Mouse (Mus musculus) lung, adult 18-20 months (tissue): ENCODE measurements around the gene Fryl.
"Not testable (repeated sequence)": the region's sequence is repeated elsewhere in the genome, so short reads cannot be mapped to it uniquely, and the experiment has no call there.

Experiments used
- DNase-seq, 2 experiments: peaks; one replicate each; pipeline ENCODE4 v3.0.0; 2022; ENCODE audit warnings: mixed read lengths in 2 of 2

The Fryl gene

GRCm38 (mm10) chr5:73004046-73004445 is 252.4 kb downstream of the Fryl start:
- DNase-seq, result no peak

GRCm38 (mm10) chr5:72998546-72998945 is 257.9 kb downstream of the Fryl start:
- not testable (repeated sequence) for DNase-seq

- DNase-seq, result no peak
Observed at GRCm38 (mm10) chr5:72995379-72995778, 261.0 kb downstream of the Fryl start.

GRCm38 (mm10) chr5:72994928-72995327 is 261.5 kb downstream of the Fryl start:
- DNase-seq, result no peak

- DNase-seq, result no peak
Observed at GRCm38 (mm10) chr5:72994424-72994823, 262.0 kb downstream of the Fryl start.

- DNase-seq, result no peak
Observed at GRCm38 (mm10) chr5:72992474-72992873, 263.9 kb downstream of the Fryl start.

GRCm38 (mm10) chr5:72989756-72990155 is 266.7 kb downstream of the Fryl start:
- no peak for DNase-seq

GRCm38 (mm10) chr5:72987786-72988185 is 268.6 kb downstream of the Fryl start:
- DNase-seq, result no peak

GRCm38 (mm10) chr5:72984091-72984490 is 272.3 kb downstream of the Fryl start:
- DNase-seq, result no peak

GRCm38 (mm10) chr5:72976539-72976938 is 279.9 kb downstream of the Fryl start:
- DNase-seq, result no peak

GRCm38 (mm10) chr5:72975996-72976395 is 280.4 kb downstream of the Fryl start:
- DNase-seq, result no peak

GRCm38 (mm10) chr5:72974602-72975001 is 281.8 kb downstream of the Fryl start, which contains the start of gene Gm10135:
Gm10135 (minus strand) TSS chr5:72974702.
- peak in 1 of 2 experiments; percentile 8 for DNase-seq

GRCm38 (mm10) chr5:72972934-72973333 is 283.5 kb downstream of the Fryl start:
- no peak for DNase-seq

- no peak for DNase-seq
Observed at GRCm38 (mm10) chr5:72972435-72972834, 284.0 kb downstream of the Fryl start.
